14 mouse cellular contexts compared by ENCODE assay signal in the genomic region with DNA sequence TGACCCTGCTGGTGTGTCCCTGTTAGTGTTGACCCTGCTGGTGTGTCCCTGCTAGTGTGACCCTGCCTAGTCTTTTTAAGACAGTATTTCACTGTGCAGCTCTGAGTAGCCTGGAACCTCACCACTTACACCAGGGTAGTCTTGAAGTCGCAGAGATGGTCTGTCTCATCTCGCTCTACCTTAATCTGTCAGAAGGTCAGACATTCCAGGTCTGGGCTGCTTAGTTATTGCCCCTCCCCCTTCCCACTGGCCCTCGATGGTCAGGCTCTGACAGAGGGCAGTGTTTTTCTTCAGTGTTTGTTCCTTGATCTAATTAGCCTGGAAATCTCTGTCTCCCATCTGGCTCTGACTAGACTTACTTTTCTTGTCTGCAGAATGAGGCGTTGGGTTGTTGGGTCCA.
A peak's percentile ranks its signal among the peaks of the same experiment; 100 is the strongest.
DNase-seq lines count a peak whose midpoint lies in the region; ATAC-seq and TF ChIP-seq lines count a peak whose summit lies in the region.
"Had no signal": no experiment of that assay in that cellular context is flagged by ENCODE, and none has a peak within 500 bp of the region (broad histone marks: within the 10 kb centered on the region; RNA-seq: fewer than 3 reads in every experiment).

No protein-coding gene starts in this region.

- peaks cover 11% of the 10 kb centered on the region for H3K36me3 ChIP-seq in hindbrain, embryonic 10.5 days
- H3K36me3 ChIP-seq in hindbrain, postnatal 0 days (ENCODE audit: insufficient read depth, low read length), result no peaks in the 10 kb centered on the region; the same call in 1 of the 2 replicates
- peaks cover 5% of the 10 kb centered on the region; the same call in 1 of the 2 replicates for H3K36me3 ChIP-seq in midbrain, embryonic 13.5 days
- H3K36me3 ChIP-seq in midbrain, embryonic 11.5 days (ENCODE audit: control insufficient read depth, insufficient read depth, low read length), result no peaks in the 10 kb centered on the region; the same call in none of the 2 replicates
- no peaks in the 10 kb centered on the region; the same call in 1 of the 2 replicates for H3K36me3 ChIP-seq in embryonic facial prominence, embryonic 11.5 days (replicated peaks; ENCODE audit: control insufficient read depth, insufficient read depth, low read depth, low read length)
- H3K36me3 ChIP-seq in limb, embryonic 11.5 days (ENCODE audit: control insufficient read depth, insufficient read depth, low read length), result no peaks in the 10 kb centered on the region; the same call in 1 of the 2 replicates

- H3K27me3 ChIP-seq in hindbrain, embryonic 10.5 days (ENCODE audit: insufficient read depth, poor library complexity, severe bottlenecking), result no peaks in the 10 kb centered on the region
- H3K27me3 ChIP-seq in hindbrain, postnatal 0 days (ENCODE audit: insufficient read depth, low read length), result no peaks in the 10 kb centered on the region
- H3K27me3 ChIP-seq in midbrain, embryonic 13.5 days, result no peaks in the 10 kb centered on the region
- no peaks in the 10 kb centered on the region; the same call in 1 of the 2 replicates for H3K27me3 ChIP-seq in midbrain, embryonic 11.5 days (ENCODE audit: control insufficient read depth, insufficient read depth, low read length)
- no peaks in the 10 kb centered on the region for H3K27me3 ChIP-seq in embryonic facial prominence, embryonic 11.5 days (ENCODE audit: control insufficient read depth, insufficient read depth, low read length)
- no peaks in the 10 kb centered on the region for H3K27me3 ChIP-seq in limb, embryonic 11.5 days (ENCODE audit: control insufficient read depth, insufficient read depth, low read length)
- H3K27me3 ChIP-seq: embryonic facial prominence, embryonic 15.5 days; lung, embryonic 15.5 days had no signal

- WGBS in hindbrain, embryonic 10.5 days, result 51% methylated on average over 4 of the region's 4 CpGs
- 61% methylated on average over 4 of the region's 4 CpGs for WGBS in hindbrain, postnatal 0 days
- 62% methylated on average over 4 of the region's 4 CpGs for WGBS in midbrain, embryonic 13.5 days
- 54% methylated on average over 4 of the region's 4 CpGs for WGBS in midbrain, embryonic 11.5 days
- 18% methylated on average over 4 of the region's 4 CpGs for WGBS in embryonic facial prominence, embryonic 11.5 days
- 9% methylated on average over 4 of the region's 4 CpGs for WGBS in limb, embryonic 11.5 days

- no peak overlapping the region for H3K4me3 ChIP-seq in hindbrain, embryonic 10.5 days
- no peak overlapping the region for H3K4me3 ChIP-seq in hindbrain, postnatal 0 days (ENCODE audit: low read length)
- H3K4me3 ChIP-seq in midbrain, embryonic 13.5 days (replicated peaks), result no peak overlapping the region
- no peak overlapping the region for H3K4me3 ChIP-seq in midbrain, embryonic 11.5 days (ENCODE audit: low read depth, low read length)
- H3K4me3 ChIP-seq in embryonic facial prominence, embryonic 11.5 days (ENCODE audit: low read depth, low read length), result no peak overlapping the region
- H3K4me3 ChIP-seq in limb, embryonic 11.5 days (ENCODE audit: low read depth, low read length), result no peak overlapping the region
- H3K4me3 ChIP-seq: embryonic facial prominence, embryonic 15.5 days; lung, embryonic 15.5 days had no signal

- no peak overlapping the region for H3K4me2 ChIP-seq in hindbrain, postnatal 0 days (ENCODE audit: low read depth, low read length)
- no peak overlapping the region for H3K4me2 ChIP-seq in midbrain, embryonic 13.5 days (replicated peaks)
- no peak overlapping the region for H3K4me2 ChIP-seq in midbrain, embryonic 11.5 days
- H3K4me2 ChIP-seq in embryonic facial prominence, embryonic 11.5 days (ENCODE audit: low read depth, low read length), result no peak overlapping the region
- no peak overlapping the region for H3K4me2 ChIP-seq in limb, embryonic 11.5 days (ENCODE audit: low read depth, severe bottlenecking)
- H3K4me2 ChIP-seq: embryonic facial prominence, embryonic 15.5 days; lung, embryonic 15.5 days had no signal

- DNase-seq in hindbrain, embryonic 10.5 days (ENCODE audit: low spot score), result no peak
- DNase-seq in hindbrain, postnatal 0 days (ENCODE audit: low spot score), result no peak
- DNase-seq in midbrain, embryonic 11.5 days (ENCODE audit: low spot score, missing footprints), result no peak
- no peak for DNase-seq in embryonic facial prominence, embryonic 11.5 days (ENCODE audit: low spot score)
- DNase-seq in limb, embryonic 11.5 days (ENCODE audit: low spot score), result no peak
- DNase-seq in thymus, postnatal 25 days, result no peak
- DNase-seq: cerebellum, adult 8-10 months; heart, postnatal 36 days; kidney, postnatal 14 days; left cerebral cortex, postnatal 4 days had no signal

- TF ChIP-seq CTCF in hindbrain, postnatal 0 days (IDR thresholded peaks at IDR 0.05; ENCODE audit: low read depth), result no peak

- no peak for ATAC-seq in hindbrain, postnatal 0 days
- ATAC-seq in midbrain, embryonic 13.5 days, result 0 out of 2 replicates have a peak, but pooled peaks have one; percentile 35
- no peak for ATAC-seq in midbrain, embryonic 11.5 days (ENCODE audit: low FRiP score)
- ATAC-seq in embryonic facial prominence, embryonic 11.5 days (replicated peaks; ENCODE audit: insufficient number of reproducible peaks, low FRiP score, low TSS enrichment, low read depth), result 0 out of 2 replicates have a peak, but pooled peaks have one; percentile 17
- ATAC-seq in limb, embryonic 11.5 days (ENCODE audit: insufficient number of reproducible peaks, low FRiP score, low TSS enrichment, low read depth), result no peak
- ATAC-seq in erythroid progenitor cell, adult 5-6 weeks (replicated peaks; ENCODE audit: low FRiP score, poor library complexity, severe bottlenecking), result no peak

- H3K4me1 ChIP-seq in hindbrain, embryonic 10.5 days (replicated peaks), result peaks cover 69% of the 10 kb centered on the region
- peaks cover 4% of the 10 kb centered on the region; the same call in 1 of the 2 replicates for H3K4me1 ChIP-seq in hindbrain, postnatal 0 days (ENCODE audit: insufficient read depth, low read length)
- peaks cover 25% of the 10 kb centered on the region for H3K4me1 ChIP-seq in midbrain, embryonic 13.5 days (replicated peaks)
- H3K4me1 ChIP-seq in midbrain, embryonic 11.5 days (ENCODE audit: control insufficient read depth, insufficient read depth, low read length), result peaks cover 14% of the 10 kb centered on the region
- peaks cover 11% of the 10 kb centered on the region for H3K4me1 ChIP-seq in embryonic facial prominence, embryonic 11.5 days (ENCODE audit: control insufficient read depth, insufficient read depth, low read length)
- H3K4me1 ChIP-seq in limb, embryonic 11.5 days (ENCODE audit: control insufficient read depth, insufficient read depth, low read length), result peaks cover 64% of the 10 kb centered on the region

- H3K9ac ChIP-seq in hindbrain, postnatal 0 days (replicated peaks; ENCODE audit: low read length), result no peak overlapping the region
- no peak overlapping the region for H3K9ac ChIP-seq in midbrain, embryonic 13.5 days (replicated peaks)
- H3K9ac ChIP-seq in midbrain, embryonic 11.5 days (ENCODE audit: low read length), result no peak overlapping the region
- no peak overlapping the region for H3K9ac ChIP-seq in embryonic facial prominence, embryonic 11.5 days (replicated peaks; ENCODE audit: low read length)
- no peak overlapping the region for H3K9ac ChIP-seq in limb, embryonic 11.5 days (ENCODE audit: low read length)
- H3K9ac ChIP-seq: embryonic facial prominence, embryonic 15.5 days; lung, embryonic 15.5 days had no signal

- peak overlapping the region; percentile 46; the same call in 1 of the 2 replicates for H3K27ac ChIP-seq in hindbrain, embryonic 10.5 days
- H3K27ac ChIP-seq in hindbrain, postnatal 0 days, result no peak overlapping the region
- no peak overlapping the region for H3K27ac ChIP-seq in midbrain, embryonic 13.5 days
- no peak overlapping the region for H3K27ac ChIP-seq in midbrain, embryonic 11.5 days (ENCODE audit: low read depth, low read length)
- 0 out of 2 replicates have a peak overlapping the region, but pooled peaks have one; percentile 13 for H3K27ac ChIP-seq in embryonic facial prominence, embryonic 11.5 days (replicated peaks; ENCODE audit: low read depth, low read length)
- H3K27ac ChIP-seq in limb, embryonic 11.5 days (replicated peaks; ENCODE audit: low read depth, low read length), result peak overlapping the region; percentile 92; the same call in 1 of the 2 replicates
- H3K27ac ChIP-seq: lung, embryonic 15.5 days had no signal

- H3K9me3 ChIP-seq in hindbrain, embryonic 10.5 days, result no peaks in the 10 kb centered on the region
- no peaks in the 10 kb centered on the region for H3K9me3 ChIP-seq in hindbrain, postnatal 0 days (ENCODE audit: low read length)
- no peaks in the 10 kb centered on the region for H3K9me3 ChIP-seq in midbrain, embryonic 13.5 days
- H3K9me3 ChIP-seq in midbrain, embryonic 11.5 days (ENCODE audit: control insufficient read depth, low read length), result no peaks in the 10 kb centered on the region
- no peaks in the 10 kb centered on the region for H3K9me3 ChIP-seq in embryonic facial prominence, embryonic 11.5 days (replicated peaks; ENCODE audit: control insufficient read depth, low read length)
- H3K9me3 ChIP-seq in limb, embryonic 11.5 days (ENCODE audit: control insufficient read depth, low read length), result no peaks in the 10 kb centered on the region
- H3K9me3 ChIP-seq: embryonic facial prominence, embryonic 15.5 days; lung, embryonic 15.5 days had no signal

Comparison
In these comparisons a context has a peak if more than half of its experiments do, and no peak if none do; other contexts are left out.
1. H3K27ac ChIP-seq: peak in hindbrain, embryonic 10.5 days (single experiment), embryonic facial prominence, embryonic 11.5 days (single experiment) and limb, embryonic 11.5 days (single experiment); none in hindbrain, postnatal 0 days (single experiment), midbrain, embryonic 13.5 days (single experiment) and midbrain, embryonic 11.5 days (single experiment).
2. ATAC-seq: peak in midbrain, embryonic 13.5 days (single experiment) and embryonic facial prominence, embryonic 11.5 days (single experiment); none in hindbrain, postnatal 0 days (single experiment), midbrain, embryonic 11.5 days (single experiment), limb, embryonic 11.5 days (single experiment) and erythroid progenitor cell, adult 5-6 weeks (single experiment).